Mouse (Mus musculus): ENCODE measurements around the gene Mettl23. TPM values are rescaled to one million over a fixed set of nuclear protein-coding genes. Genes with fewer than 3 reads are reported as not detected.
A peak's percentile ranks its signal among the peaks of the same experiment; 100 is the strongest.
"Not testable (repeated sequence)": the region's sequence is repeated elsewhere in the genome, so short reads cannot be mapped to it uniquely, and the experiment has no call there.

Gene Mettl23
- polyA plus RNA-seq, 1 experiment from 2014 or later, result 80.4 TPM

- not testable (repeated sequence) for DNase-seq; H3K4me2 ChIP-seq (ENCODE audit: low read length); H3K9me3 ChIP-seq (ENCODE audit: control insufficient read depth, low read length); H3K4me3 ChIP-seq (replicated peaks; ENCODE audit: low read depth, low read length); H3K27ac ChIP-seq (replicated peaks; ENCODE audit: low read depth, low read length); H3K9ac ChIP-seq (replicated peaks; ENCODE audit: low read length); ATAC-seq (ENCODE audit: low FRiP score, low TSS enrichment); H3K27me3 ChIP-seq (ENCODE audit: control insufficient read depth, insufficient read depth, low read length)
- peaks cover 21% of the 10 kb centered on the region for H3K4me1 ChIP-seq (ENCODE audit: control insufficient read depth, insufficient read depth, low read length)
- H3K36me3 ChIP-seq (ENCODE audit: control insufficient read depth, insufficient read depth, low read length), result peaks cover 52% of the 10 kb centered on the region
- 78% methylated on average over 2 of the region's 2 CpGs for WGBS
Observed at GRCm38 (mm10) chr11:116848877-116849178, 5.8 kb downstream of the Mettl23 start.

DNA sequence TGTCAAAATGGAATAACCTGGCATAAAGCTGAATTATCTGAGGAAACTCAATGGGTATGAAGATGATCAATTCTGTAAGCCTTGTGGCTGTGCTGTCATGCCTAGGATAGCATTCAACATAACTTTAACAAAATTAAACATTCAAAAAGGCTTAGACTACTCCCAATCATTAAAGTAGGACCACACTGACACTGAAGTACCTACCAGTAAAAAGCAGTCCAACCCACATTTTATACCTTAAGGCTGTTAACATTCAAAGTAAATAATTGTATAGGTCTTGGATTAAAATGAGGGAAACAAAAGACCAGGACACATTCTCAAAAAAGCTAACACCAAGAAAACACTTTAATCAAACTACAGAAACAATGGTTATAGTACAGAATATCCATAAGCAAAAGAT, 6.5 kb downstream of the Mettl23 start:
- no peak for DNase-seq
- Histone ChIP-seq H3K4me3 (replicated peaks; ENCODE audit: low read depth, low read length) (no peak overlapping the region), H3K27me3 (ENCODE audit: control insufficient read depth, insufficient read depth, low read length) (no peaks in the 10 kb centered on the region), H3K4me2 (ENCODE audit: low read length) (no peak overlapping the region), H3K27ac (replicated peaks; ENCODE audit: low read depth, low read length) (no peak overlapping the region), H3K9me3 (ENCODE audit: control insufficient read depth, low read length) (no peaks in the 10 kb centered on the region), H3K9ac (replicated peaks; ENCODE audit: low read length) (no peak overlapping the region), H3K36me3 (ENCODE audit: control insufficient read depth, insufficient read depth, low read length) (peaks cover 52% of the 10 kb centered on the region), H3K4me1 (ENCODE audit: control insufficient read depth, insufficient read depth, low read length) (peaks cover 20% of the 10 kb centered on the region)
- ATAC-seq (ENCODE audit: low FRiP score, low TSS enrichment), result no peak

DNA sequence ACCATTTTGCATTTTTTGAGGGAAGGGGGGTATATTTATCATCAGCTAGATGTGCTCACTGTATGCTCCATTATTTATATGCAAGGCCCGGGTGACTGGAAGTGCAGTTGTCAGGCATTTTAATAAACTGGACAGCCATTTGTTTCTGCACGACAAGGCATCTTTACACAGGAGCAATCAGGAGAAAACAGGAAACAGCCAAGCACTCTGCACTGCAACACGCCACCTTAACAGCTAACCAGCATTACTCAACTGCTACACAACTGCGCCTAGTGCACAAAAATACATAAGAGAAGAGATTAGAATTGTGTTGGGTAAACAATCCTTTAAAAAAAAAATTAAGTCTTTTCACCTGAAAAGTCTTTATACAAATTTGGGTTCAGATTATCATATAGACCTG, 7.0 kb downstream of the Mettl23 start:
- H3K27ac ChIP-seq (replicated peaks; ENCODE audit: low read depth, low read length), result no peak overlapping the region
- H3K9ac ChIP-seq (replicated peaks; ENCODE audit: low read length), result no peak overlapping the region
- ATAC-seq (ENCODE audit: low FRiP score, low TSS enrichment) (no peak), DNase-seq (no peak)
- H3K4me1 ChIP-seq (ENCODE audit: control insufficient read depth, insufficient read depth, low read length), result peaks cover 25% of the 10 kb centered on the region
- H3K9me3 ChIP-seq (ENCODE audit: control insufficient read depth, low read length), result no peaks in the 10 kb centered on the region
- H3K27me3 ChIP-seq (ENCODE audit: control insufficient read depth, insufficient read depth, low read length), result no peaks in the 10 kb centered on the region
- H3K4me3 ChIP-seq (replicated peaks; ENCODE audit: low read depth, low read length), result 0 out of 2 replicates have a peak overlapping the region, but pooled peaks have one; percentile 7
- WGBS, result 62% methylated on average over 4 of the region's 4 CpGs
- peak overlapping the region; percentile 85 for H3K4me2 ChIP-seq (ENCODE audit: low read length)
- peaks cover 52% of the 10 kb centered on the region for H3K36me3 ChIP-seq (ENCODE audit: control insufficient read depth, insufficient read depth, low read length)

GRCm38 (mm10) chr11:116850833-116851477, 7.9 kb downstream of the Mettl23 start:
- ATAC-seq (ENCODE audit: low FRiP score, low TSS enrichment) (no peak), DNase-seq (no peak)
- H3K4me2 ChIP-seq (ENCODE audit: low read length), result peak overlapping the region; percentile 85
- 27% methylated on average over 6 of the region's 6 CpGs for WGBS
- H3K9me3 ChIP-seq (ENCODE audit: control insufficient read depth, low read length), result no peaks in the 10 kb centered on the region
- H3K27ac ChIP-seq (replicated peaks; ENCODE audit: low read depth, low read length), result no peak overlapping the region
- H3K36me3 ChIP-seq (ENCODE audit: control insufficient read depth, insufficient read depth, low read length), result peaks cover 52% of the 10 kb centered on the region
- H3K27me3 ChIP-seq (ENCODE audit: control insufficient read depth, insufficient read depth, low read length), result no peaks in the 10 kb centered on the region
- peak overlapping the region; percentile 96 for H3K4me3 ChIP-seq (replicated peaks; ENCODE audit: low read depth, low read length)
- H3K4me1 ChIP-seq (ENCODE audit: control insufficient read depth, insufficient read depth, low read length), result peaks cover 26% of the 10 kb centered on the region
- peak overlapping the region; percentile 93 for H3K9ac ChIP-seq (replicated peaks; ENCODE audit: low read length)

GRCm38 (mm10) chr11:116851576-116852290, 8.7 kb downstream of the Mettl23 start:
- peak; percentile 58 for DNase-seq

DNA sequence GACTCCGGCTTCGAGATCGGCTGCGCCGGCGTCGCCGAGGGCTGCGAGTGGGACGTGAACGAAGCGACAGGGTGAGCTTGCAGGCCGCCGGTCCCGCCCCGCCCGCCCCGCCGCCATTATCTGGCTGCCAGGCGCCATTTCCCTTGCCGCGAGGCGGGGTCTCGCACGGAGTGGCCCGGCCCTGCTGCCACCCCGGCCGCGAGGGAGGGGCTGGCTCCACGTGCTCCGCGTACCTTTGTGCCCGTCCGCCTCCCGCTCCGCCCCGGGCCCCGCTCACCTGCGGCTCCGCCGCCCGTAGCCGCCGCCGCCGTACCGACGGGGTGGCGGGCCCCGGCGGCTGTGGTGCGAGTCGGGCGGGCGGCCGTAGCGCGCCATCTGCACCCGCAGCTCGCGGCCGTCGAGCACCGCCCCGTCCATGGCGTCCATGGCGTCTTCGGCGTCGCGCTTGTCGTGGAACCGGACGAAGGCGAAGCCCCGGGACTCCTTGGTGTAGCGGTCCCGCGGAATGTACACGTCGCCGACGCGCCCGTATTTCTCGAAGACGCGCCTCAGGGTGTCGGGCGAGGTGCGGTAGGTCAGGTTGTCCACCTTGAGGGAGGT, 9.3 kb downstream of the Mettl23 start, which contains the start of gene Mfsd11:
Gene Mfsd11, plus strand, starts transcription at position 150 of the 600 bp plus-strand sequence.
- WGBS, result under 1% methylated on average over 83 of the region's 91 CpGs
- no peaks in the 10 kb centered on the region for H3K9me3 ChIP-seq (ENCODE audit: control insufficient read depth, low read length)

More at GRCm38 (mm10) chr11:116851576-116852290, 8.7 kb downstream of the Mettl23 start:
- WGBS, result under 1% methylated on average over 29 of the region's 29 CpGs
- peak overlapping the region; percentile 93 for H3K9ac ChIP-seq (replicated peaks; ENCODE audit: low read length)
- H3K36me3 ChIP-seq (ENCODE audit: control insufficient read depth, insufficient read depth, low read length), result peaks cover 46% of the 10 kb centered on the region
- ATAC-seq (ENCODE audit: low FRiP score, low TSS enrichment), result no peak
- no peaks in the 10 kb centered on the region for H3K9me3 ChIP-seq (ENCODE audit: control insufficient read depth, low read length)
- H3K4me1 ChIP-seq (ENCODE audit: control insufficient read depth, insufficient read depth, low read length), result peaks cover 26% of the 10 kb centered on the region
- H3K4me2 ChIP-seq (ENCODE audit: low read length), result peak overlapping the region; percentile 85
- H3K27me3 ChIP-seq (ENCODE audit: control insufficient read depth, insufficient read depth, low read length), result no peaks in the 10 kb centered on the region
- peak overlapping the region; percentile 96 for H3K4me3 ChIP-seq (replicated peaks; ENCODE audit: low read depth, low read length)
- H3K27ac ChIP-seq (replicated peaks; ENCODE audit: low read depth, low read length), result peak overlapping the region; percentile 96

DNA sequence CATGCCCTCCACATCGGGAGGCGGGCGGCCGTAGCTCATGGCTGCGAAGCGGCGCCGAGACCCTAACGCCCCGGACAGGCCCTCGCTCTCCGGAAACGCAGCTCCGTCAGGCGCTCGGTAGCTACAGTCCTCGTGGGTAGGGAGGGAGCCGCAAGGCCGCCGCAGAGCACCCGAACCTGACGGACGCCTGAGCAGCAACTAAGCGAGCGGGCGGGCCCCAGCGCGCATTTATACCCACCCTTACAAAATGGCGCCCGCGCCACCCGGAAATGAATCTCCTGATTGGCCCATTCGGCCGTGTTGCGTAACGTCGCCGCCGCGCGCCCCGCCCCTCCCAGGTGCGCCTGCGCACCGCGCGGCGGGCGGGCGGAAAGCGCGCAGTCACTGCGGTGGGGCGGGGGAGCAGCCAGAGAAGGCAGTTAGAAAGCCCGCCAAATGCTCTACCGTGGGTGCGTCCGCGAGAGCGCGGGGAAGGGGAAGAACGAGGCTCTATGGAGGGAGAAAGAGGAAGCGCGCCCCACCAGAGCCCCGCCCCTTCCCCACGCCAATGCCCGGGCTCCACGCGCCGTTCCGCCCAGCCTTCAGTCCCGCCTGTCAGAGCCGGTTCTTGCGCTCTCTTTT, 9.9 kb downstream of the Mettl23 start, which contains the start of gene Srsf2:
Gene Srsf2, minus strand, starts transcription at position 204 of the 621 bp plus-strand sequence.
- under 1% methylated on average over 73 of the region's 74 CpGs for WGBS
- H3K4me3 ChIP-seq (replicated peaks; ENCODE audit: low read depth, low read length), result peak within 1 kb of the TSS; percentile 96
- H3K4me1 ChIP-seq (ENCODE audit: control insufficient read depth, insufficient read depth, low read length), result peaks cover 26% of the 10 kb centered on the region
- no peaks in the 10 kb centered on the region for H3K27me3 ChIP-seq (ENCODE audit: control insufficient read depth, insufficient read depth, low read length)
- H3K27ac ChIP-seq (replicated peaks; ENCODE audit: low read depth, low read length), result peak within 1 kb of the TSS; percentile 96
- DNase-seq (peak; percentile 98), ATAC-seq (ENCODE audit: low FRiP score, low TSS enrichment) (peak; percentile 90)
- H3K4me2 ChIP-seq (ENCODE audit: low read length), result peak within 1 kb of the TSS; percentile 85
- H3K9ac ChIP-seq (replicated peaks; ENCODE audit: low read length), result peak within 1 kb of the TSS; percentile 93
- no peaks in the 10 kb centered on the region for H3K9me3 ChIP-seq (ENCODE audit: control insufficient read depth, low read length)
- H3K36me3 ChIP-seq (ENCODE audit: control insufficient read depth, insufficient read depth, low read length), result peaks cover 36% of the 10 kb centered on the region

More for the DNA sequence above, 9.3 kb downstream of the Mettl23 start, which contains the start of gene Mfsd11:
- no peaks in the 10 kb centered on the region for H3K27me3 ChIP-seq (ENCODE audit: control insufficient read depth, insufficient read depth, low read length)
- peak within 1 kb of the TSS; percentile 96 for H3K27ac ChIP-seq (replicated peaks; ENCODE audit: low read depth, low read length)
- H3K36me3 ChIP-seq (ENCODE audit: control insufficient read depth, insufficient read depth, low read length), result peaks cover 42% of the 10 kb centered on the region
- peak within 1 kb of the TSS; percentile 96 for H3K4me3 ChIP-seq (replicated peaks; ENCODE audit: low read depth, low read length)
- peaks cover 26% of the 10 kb centered on the region for H3K4me1 ChIP-seq (ENCODE audit: control insufficient read depth, insufficient read depth, low read length)
- H3K9ac ChIP-seq (replicated peaks; ENCODE audit: low read length), result peak within 1 kb of the TSS; percentile 93
- peak; percentile 86 for DNase-seq
- H3K4me2 ChIP-seq (ENCODE audit: low read length), result peak within 1 kb of the TSS; percentile 85
- ATAC-seq (ENCODE audit: low FRiP score, low TSS enrichment), result peak; percentile 42

- H3K4me2 ChIP-seq (ENCODE audit: low read length), result peak overlapping the region; percentile 85
- peaks cover 26% of the 10 kb centered on the region for H3K4me1 ChIP-seq (ENCODE audit: control insufficient read depth, insufficient read depth, low read length)
- H3K9ac ChIP-seq (replicated peaks; ENCODE audit: low read length), result peak overlapping the region; percentile 62
- WGBS, result under 1% methylated on average over 36 of the region's 36 CpGs
- ATAC-seq (ENCODE audit: low FRiP score, low TSS enrichment), result peak; percentile 90
- no peaks in the 10 kb centered on the region for H3K27me3 ChIP-seq (ENCODE audit: control insufficient read depth, insufficient read depth, low read length)
- peak overlapping the region; percentile 96 for H3K4me3 ChIP-seq (replicated peaks; ENCODE audit: low read depth, low read length)
- peak; percentile 98 for DNase-seq
- H3K9me3 ChIP-seq (ENCODE audit: control insufficient read depth, low read length), result no peaks in the 10 kb centered on the region
- peaks cover 32% of the 10 kb centered on the region for H3K36me3 ChIP-seq (ENCODE audit: control insufficient read depth, insufficient read depth, low read length)
- peak overlapping the region; percentile 96 for H3K27ac ChIP-seq (replicated peaks; ENCODE audit: low read depth, low read length)
Observed at GRCm38 (mm10) chr11:116853512-116853928, 10.4 kb downstream of the Mettl23 start.

Data from midbrain, embryonic 14.5 days (tissue).